Mouse (Mus musculus) spleen, adult 2 months (tissue): Measurements from ENCODE around the gene Laptm4a.

Source experiments
- CTCF ChIP-seq: fragments of 200-500 bp; IDR thresholded peaks from 2 replicates; pipeline ENCODE4 v1.5.1; 2011; ENCODE audit warnings: mild to moderate bottlenecking, inconsistent platforms; ENCODE audit not compliant: insufficient read depth, insufficient read length, insufficient replicate concordance; ENCODE audit errors: extremely low read depth
- POLR2A ChIP-seq: fragments of 200-500 bp; IDR thresholded peaks from 2 replicates; pipeline ENCODE4 v1.6.1; 2011; ENCODE audit warnings: low read depth, low read length, inconsistent platforms

- peak; percentile 87; the same call in 1 of the 2 replicates for TF ChIP-seq CTCF
- no peak for TF ChIP-seq POLR2A
Measured at GRCm38 (mm10) chr12:8889117-8889665, 32.3 kb upstream of the Laptm4a start.
